Mouse (Mus musculus) cerebellum, adult 9-10 months (tissue): Measurements from ENCODE around the gene Tbce.

Source experiments
- DNase-seq: peaks from one replicate; pipeline ENCODE4 v3.0.0; 2022

Gene Tbce

GRCm38 (mm10) chr13:13965388-13965964 lies 74.0 kb downstream of the Tbce start:
- DNase-seq, result no peak

- no peak for DNase-seq
Measured at GRCm38 (mm10) chr13:13961046-13961445, 78.4 kb downstream of the Tbce start.

DNA sequence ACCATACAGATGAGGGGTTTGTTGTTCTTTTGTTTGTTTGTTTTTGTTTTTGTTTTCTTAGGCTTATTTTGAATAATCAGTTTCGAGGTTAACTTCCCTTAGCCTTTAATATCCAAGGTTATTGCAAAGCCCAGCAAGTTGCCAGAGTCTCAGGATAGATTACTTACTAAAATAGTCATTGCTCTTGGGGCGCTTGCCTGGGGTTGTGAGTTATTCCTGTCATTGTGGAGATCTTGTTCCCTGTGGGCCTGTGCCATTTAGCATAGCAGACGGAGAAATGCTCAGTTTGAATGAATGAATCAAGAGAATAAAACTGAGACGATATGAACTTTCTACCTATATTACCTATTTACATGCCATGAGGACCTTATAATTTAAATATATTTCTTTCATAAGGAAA lies 79.2 kb downstream of the Tbce start:
- no peak for DNase-seq

- no peak for DNase-seq
Measured at GRCm38 (mm10) chr13:13956686-13957085, 82.8 kb downstream of the Tbce start.

DNA sequence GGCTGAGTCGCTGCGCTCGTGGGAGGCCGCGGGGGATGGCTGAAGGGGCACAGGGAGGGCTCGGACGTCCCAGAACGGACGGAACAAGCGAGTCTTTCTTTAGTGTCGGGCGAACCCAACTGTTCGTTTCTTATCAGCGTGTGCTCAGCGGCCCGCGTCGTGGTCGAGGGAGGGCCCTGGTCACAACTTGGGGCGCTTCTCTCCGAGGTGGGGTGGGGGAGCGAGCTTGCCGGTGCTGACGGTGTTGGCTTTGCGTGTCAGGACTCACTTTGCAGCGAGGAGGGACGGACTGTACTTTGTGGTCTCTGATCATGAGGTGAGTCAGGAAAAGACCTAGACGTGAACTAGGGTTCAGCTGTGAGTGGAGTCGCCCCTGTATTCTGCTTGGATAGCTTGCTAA lies 84.5 kb downstream of the Tbce start:
- DNase-seq, result peak; percentile 54

DNA sequence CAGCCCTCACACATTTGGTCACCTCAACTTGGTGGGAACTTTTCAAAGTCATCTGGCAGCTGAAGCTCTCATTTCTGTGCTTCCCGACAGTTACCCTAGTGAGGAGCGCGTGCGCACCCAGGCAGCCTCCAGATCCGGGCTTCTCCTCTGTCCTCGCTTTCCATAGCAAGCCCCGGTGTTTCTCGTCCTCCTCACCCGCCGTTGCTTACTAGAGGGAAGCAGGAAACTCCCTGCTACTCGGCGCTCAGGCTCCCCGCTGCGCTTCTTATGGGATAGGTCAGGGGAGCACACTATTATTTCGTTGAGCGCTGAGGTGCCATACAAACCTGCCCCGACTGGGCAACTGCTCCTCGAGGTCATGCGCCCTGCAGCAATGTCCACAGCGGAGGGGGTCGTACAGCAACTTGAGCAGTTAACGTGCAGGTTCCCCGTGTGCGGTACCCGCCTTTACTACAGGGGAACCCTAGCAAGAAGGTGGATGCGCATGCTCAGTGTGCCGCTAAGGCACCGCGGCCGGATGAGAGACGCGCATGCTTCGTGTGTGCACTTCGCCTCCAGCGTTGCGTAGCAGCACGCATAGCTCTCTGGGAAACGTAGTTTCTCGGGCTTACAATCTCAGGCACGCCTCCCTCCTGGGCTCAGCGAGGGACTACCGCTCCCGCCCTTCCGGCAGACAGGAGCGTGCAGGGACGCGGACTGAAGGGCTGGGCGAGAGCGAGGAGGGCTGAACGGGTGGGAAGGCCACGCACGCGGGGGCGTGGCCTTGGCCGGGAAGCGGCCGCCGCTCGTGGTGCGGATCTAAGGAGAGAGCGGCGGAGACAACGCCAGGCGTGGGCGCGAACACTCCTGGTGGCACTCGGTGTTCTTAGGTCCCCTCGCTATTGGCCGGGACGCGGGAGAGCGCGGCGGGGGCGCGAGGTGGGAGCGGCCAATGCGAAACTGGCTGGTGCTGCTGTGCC lies 85.3 kb downstream of the Tbce start, which contains the start of gene B3galnt2:
B3galnt2 (plus strand) TSS at position 596 of the 959 bp plus-strand sequence.
- DNase-seq, result peak; percentile 99
